In genomic region chr7:30027331-30027730, GRCm38 (mm10) we compare ENCODE assay signal across 26 mouse cellular contexts.
"Had no signal": no experiment of that assay in that cellular context is flagged by ENCODE, and none has a peak within 500 bp of the region (broad histone marks: within the 10 kb centered on the region; RNA-seq: fewer than 3 reads in every experiment).

No protein-coding gene starts in this region.

- H3K4me2 ChIP-seq: heart, embryonic 11.5 days; heart, embryonic 13.5 days; heart, embryonic 15.5 days; hindbrain, embryonic 13.5 days; hindbrain, embryonic 15.5 days; intestine, embryonic 15.5 days; kidney, embryonic 15.5 days; liver, embryonic 11.5 days had no signal

- H3K4me1 ChIP-seq: heart, embryonic 13.5 days; hindbrain, embryonic 13.5 days; hindbrain, embryonic 15.5 days; intestine, embryonic 15.5 days; kidney, embryonic 15.5 days had no signal

- H3K27me3 ChIP-seq: heart, embryonic 13.5 days; heart, embryonic 15.5 days; hindbrain, embryonic 13.5 days; hindbrain, embryonic 15.5 days; intestine, embryonic 15.5 days; kidney, embryonic 15.5 days had no signal

- H3K27ac ChIP-seq: heart, adult 2 months; heart, embryonic 13.5 days; heart, embryonic 15.5 days; hindbrain, embryonic 13.5 days; hindbrain, embryonic 15.5 days; hindbrain, postnatal 0 days; intestine, embryonic 15.5 days; kidney, embryonic 15.5 days; kidney, postnatal 0 days had no signal

- DNase-seq: forebrain, postnatal 0 days; gastrocnemius, postnatal 14 days; gastrocnemius, postnatal 36 days; heart, adult 11 months; heart, adult 2 months; heart, postnatal 14 days; heart, postnatal 36 days; kidney, adult 11 months; kidney, adult 2 months; kidney, adult 9 months; kidney, postnatal 14 days; kidney, postnatal 36 days; layer of hippocampus, adult 9-11 months; layer of hippocampus, postnatal 36 days; left cerebral cortex, postnatal 4 days; liver had no signal

- H3K9ac ChIP-seq: forebrain, postnatal 0 days; heart, embryonic 13.5 days; heart, embryonic 15.5 days; hindbrain, embryonic 13.5 days; hindbrain, embryonic 15.5 days; intestine, embryonic 15.5 days; kidney, embryonic 15.5 days had no signal

- H3K4me3 ChIP-seq: heart, adult 2 months; heart, embryonic 13.5 days; heart, embryonic 15.5 days; hindbrain, embryonic 13.5 days; hindbrain, embryonic 15.5 days; intestine, embryonic 15.5 days; kidney, embryonic 15.5 days had no signal

- ATAC-seq: forebrain, postnatal 0 days; hindbrain, postnatal 0 days; intestine, embryonic 15.5 days had no signal

- H3K9me3 ChIP-seq: heart, embryonic 13.5 days; heart, embryonic 15.5 days; hindbrain, embryonic 13.5 days; hindbrain, embryonic 15.5 days; intestine, embryonic 15.5 days; kidney, embryonic 15.5 days had no signal
